Mouse (Mus musculus): ENCODE results near the gene Bckdhb. TPM values are rescaled to one million over a fixed set of nuclear protein-coding genes. Genes with fewer than 3 reads are reported as not detected.

Gene Bckdhb
- total RNA-seq, 1 experiment from 2014 or later: 9.4 TPM

GRCm38 (mm10) chr9:84070247-84070646 lies 145.3 kb downstream of the Bckdhb start:
- ATAC-seq (replicated peaks in 1 of 2; ENCODE audit: insufficient read depth in 1 of 2, low FRiP score in 2 of 2, low TSS enrichment in 1 of 2, low read depth in 1 of 2, poor library complexity in 2 of 2, severe bottlenecking in 2 of 2): no peak

DNA sequence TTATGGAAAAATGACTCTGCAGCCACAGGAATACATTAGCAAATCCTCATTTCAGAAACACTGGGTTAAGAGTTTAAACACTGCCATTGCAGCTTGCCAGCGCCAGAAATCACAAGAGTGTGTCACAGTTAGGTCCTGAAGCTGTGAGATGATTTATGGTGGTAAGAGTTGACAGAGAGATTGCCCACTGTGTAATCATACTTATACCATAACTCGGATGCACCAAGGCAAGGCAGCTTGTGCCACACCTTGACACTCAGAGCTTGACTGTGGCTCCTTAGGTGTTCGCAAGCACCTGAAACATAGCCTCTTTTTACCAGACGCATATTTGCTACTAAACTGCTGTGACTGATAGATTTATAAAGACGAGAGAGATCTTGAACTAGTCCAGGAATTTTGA lies 145.8 kb downstream of the Bckdhb start:
- no peak for ATAC-seq (replicated peaks in 1 of 2; ENCODE audit: insufficient read depth in 1 of 2, low FRiP score in 2 of 2, low TSS enrichment in 1 of 2, low read depth in 1 of 2, poor library complexity in 2 of 2, severe bottlenecking in 2 of 2)

- ATAC-seq (replicated peaks in 1 of 2; ENCODE audit: insufficient read depth in 1 of 2, low FRiP score in 2 of 2, low TSS enrichment in 1 of 2, low read depth in 1 of 2, poor library complexity in 2 of 2, severe bottlenecking in 2 of 2): no peak
These were observed 147.6 kb downstream of the Bckdhb start for GRCm38 (mm10) chr9:84072534-84072933.

DNA sequence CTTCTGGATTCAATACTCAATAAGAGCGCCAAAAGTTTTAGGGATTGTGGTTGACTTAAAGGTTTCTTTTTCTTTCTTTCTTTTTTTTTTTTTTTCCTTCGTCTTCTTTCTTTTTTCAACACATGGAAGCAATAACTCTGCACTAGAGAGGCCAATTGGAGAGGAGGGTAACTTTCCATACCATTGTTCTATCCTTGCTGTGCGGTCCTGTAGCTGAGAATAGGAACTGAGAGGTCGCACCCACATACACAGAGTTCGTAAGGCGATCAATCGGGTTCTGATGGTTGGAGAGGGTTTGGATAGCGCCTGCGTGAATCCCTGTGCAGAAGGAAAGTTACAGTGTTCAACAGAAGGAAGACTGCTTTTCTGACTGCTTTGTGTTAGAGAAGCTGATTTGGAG lies 148.3 kb downstream of the Bckdhb start:
- ATAC-seq (replicated peaks in 1 of 2; ENCODE audit: insufficient read depth in 1 of 2, low FRiP score in 2 of 2, low TSS enrichment in 1 of 2, low read depth in 1 of 2, poor library complexity in 2 of 2, severe bottlenecking in 2 of 2): no peak

DNA sequence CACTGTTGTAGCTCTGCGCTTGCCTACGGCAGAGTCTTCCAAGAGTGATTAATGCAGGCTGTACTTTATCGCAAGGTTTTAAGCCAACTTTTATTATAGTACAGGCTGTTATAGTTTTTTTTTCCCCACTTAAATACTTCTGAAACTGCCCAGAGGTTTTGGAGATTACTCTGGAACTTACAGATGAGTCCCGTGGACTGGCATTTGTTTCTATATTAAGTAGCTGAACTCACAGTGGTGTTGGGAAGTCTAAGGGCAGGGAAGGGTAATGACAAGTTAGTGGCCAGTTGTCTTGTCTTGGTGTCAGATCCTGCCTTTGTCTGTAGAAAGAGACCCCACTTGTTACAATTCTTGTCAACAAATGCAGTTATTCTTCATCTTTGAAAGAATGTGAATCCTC lies 158.6 kb downstream of the Bckdhb start:
- no peak for ATAC-seq (replicated peaks in 1 of 2; ENCODE audit: insufficient read depth in 1 of 2, low FRiP score in 2 of 2, low TSS enrichment in 1 of 2, low read depth in 1 of 2, poor library complexity in 2 of 2, severe bottlenecking in 2 of 2)

DNA sequence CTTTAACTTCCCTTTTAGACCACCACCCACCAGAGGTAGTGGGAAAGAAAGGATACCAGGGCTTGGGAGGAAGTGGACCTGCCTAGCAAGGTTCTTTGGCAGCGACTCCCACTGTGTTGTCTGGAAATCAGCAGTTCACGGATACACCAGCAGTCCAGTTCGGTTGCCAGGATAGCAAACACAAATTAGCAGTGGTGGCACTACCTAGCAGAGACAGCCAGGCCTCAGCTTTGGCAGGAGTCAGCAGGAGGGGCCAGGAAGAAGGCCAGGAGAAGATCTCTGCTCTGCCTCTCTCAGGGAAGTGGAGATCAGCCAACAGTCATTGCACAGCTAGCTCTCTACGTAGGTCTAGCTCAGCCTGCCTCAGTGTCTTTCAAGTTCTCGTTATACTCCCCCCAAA lies 159.7 kb downstream of the Bckdhb start:
- ATAC-seq (replicated peaks in 1 of 2; ENCODE audit: insufficient read depth in 1 of 2, low FRiP score in 2 of 2, low TSS enrichment in 1 of 2, low read depth in 1 of 2, poor library complexity in 2 of 2, severe bottlenecking in 2 of 2): no peak

DNA sequence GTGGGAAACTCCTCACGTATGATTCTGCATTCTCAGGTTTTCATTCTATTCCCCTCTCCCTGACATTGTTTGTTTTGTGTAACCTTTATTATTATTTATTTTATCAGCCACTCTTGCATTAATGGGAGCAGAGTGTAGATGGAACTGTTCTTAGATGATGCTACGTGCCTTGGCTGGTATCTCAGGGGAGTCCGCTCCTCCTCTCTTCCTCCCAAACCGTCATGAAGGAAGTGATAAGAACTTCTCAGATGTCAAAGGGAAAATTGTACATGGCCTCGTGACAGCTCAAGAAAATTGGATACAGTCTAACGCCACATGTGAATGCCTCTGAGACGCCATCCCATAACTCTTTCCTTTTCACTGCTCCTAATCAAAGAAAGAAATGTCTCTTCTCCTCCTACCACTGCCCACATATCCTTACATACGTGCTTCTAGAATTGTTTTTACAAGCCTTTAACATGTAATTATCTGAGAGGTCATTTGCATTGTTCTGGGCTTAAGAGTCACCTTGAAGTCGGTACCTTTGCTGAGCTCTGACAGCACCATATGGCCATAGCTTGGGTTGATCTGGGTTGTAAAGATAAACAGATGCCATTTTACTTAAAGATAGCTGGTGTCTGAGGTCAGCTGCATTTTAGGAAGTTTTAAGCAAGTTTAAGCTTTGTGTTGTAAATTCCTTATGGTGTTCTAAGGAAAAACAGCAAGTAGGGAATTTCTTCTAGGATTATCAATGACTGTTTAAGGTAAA lies 165.5 kb downstream of the Bckdhb start:
- no peak for ATAC-seq (replicated peaks in 1 of 2; ENCODE audit: insufficient read depth in 1 of 2, low FRiP score in 2 of 2, low TSS enrichment in 1 of 2, low read depth in 1 of 2, poor library complexity in 2 of 2, severe bottlenecking in 2 of 2)

- no peak for ATAC-seq (replicated peaks in 1 of 2; ENCODE audit: insufficient read depth in 1 of 2, low FRiP score in 2 of 2, low TSS enrichment in 1 of 2, low read depth in 1 of 2, poor library complexity in 2 of 2, severe bottlenecking in 2 of 2)
These were observed 168.0 kb downstream of the Bckdhb start for GRCm38 (mm10) chr9:84092994-84093393.

DNA sequence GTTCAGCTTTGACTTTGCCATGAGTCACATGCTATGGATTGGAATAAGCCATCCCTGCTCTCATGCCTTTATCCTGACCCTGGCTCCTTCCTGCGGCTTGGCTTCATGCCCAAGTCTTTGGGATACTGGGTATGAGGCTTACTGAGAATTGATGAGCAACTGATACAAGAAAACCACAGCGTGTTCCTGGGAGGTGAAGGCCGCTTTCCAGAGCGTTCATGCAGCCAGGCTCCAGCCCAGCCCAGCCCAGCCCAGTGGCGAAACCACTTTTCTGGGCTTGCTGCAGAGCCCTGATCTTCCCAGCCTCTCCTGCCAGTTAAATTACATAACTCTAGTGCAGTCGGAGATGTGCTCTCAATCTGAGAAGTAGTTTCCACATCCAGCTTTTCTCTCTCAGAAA lies 169.2 kb downstream of the Bckdhb start:
- ATAC-seq (replicated peaks in 1 of 2; ENCODE audit: insufficient read depth in 1 of 2, low FRiP score in 2 of 2, low TSS enrichment in 1 of 2, low read depth in 1 of 2, poor library complexity in 2 of 2, severe bottlenecking in 2 of 2): no peak

DNA sequence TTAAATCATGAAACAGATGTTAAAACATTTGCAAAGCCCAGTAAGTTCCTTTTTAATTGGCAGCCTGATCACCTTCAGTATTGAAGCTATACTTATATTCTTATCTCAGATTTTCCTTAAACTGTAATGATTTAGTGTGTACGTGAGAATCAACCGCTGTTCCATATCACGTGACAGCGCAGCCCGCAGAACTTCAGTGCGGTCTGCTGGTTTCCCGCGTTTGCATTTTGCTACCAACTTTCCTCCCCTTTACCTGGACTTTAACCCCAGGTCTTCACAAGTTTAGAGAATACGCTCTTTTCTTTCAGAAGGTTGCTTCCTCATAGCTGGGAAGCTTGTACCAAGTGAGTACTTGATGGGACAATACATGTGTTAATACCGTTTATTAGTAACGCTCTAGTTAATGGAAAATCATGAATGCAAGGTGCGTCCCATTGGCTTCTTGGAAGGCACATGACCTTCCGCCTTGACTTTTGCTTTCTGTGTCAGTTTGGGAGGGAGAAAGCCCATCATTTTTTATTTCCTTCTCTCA lies 171.6 kb downstream of the Bckdhb start:
- ATAC-seq (replicated peaks in 1 of 2; ENCODE audit: insufficient read depth in 1 of 2, low FRiP score in 2 of 2, low TSS enrichment in 1 of 2, low read depth in 1 of 2, poor library complexity in 2 of 2, severe bottlenecking in 2 of 2): no peak

- no peak for ATAC-seq (replicated peaks in 1 of 2; ENCODE audit: insufficient read depth in 1 of 2, low FRiP score in 2 of 2, low TSS enrichment in 1 of 2, low read depth in 1 of 2, poor library complexity in 2 of 2, severe bottlenecking in 2 of 2)
These were observed 178.4 kb downstream of the Bckdhb start for GRCm38 (mm10) chr9:84103344-84103743.

GRCm38 (mm10) chr9:84106438-84106837 lies 181.5 kb downstream of the Bckdhb start:
- no peak for ATAC-seq (replicated peaks in 1 of 2; ENCODE audit: insufficient read depth in 1 of 2, low FRiP score in 2 of 2, low TSS enrichment in 1 of 2, low read depth in 1 of 2, poor library complexity in 2 of 2, severe bottlenecking in 2 of 2)

DNA sequence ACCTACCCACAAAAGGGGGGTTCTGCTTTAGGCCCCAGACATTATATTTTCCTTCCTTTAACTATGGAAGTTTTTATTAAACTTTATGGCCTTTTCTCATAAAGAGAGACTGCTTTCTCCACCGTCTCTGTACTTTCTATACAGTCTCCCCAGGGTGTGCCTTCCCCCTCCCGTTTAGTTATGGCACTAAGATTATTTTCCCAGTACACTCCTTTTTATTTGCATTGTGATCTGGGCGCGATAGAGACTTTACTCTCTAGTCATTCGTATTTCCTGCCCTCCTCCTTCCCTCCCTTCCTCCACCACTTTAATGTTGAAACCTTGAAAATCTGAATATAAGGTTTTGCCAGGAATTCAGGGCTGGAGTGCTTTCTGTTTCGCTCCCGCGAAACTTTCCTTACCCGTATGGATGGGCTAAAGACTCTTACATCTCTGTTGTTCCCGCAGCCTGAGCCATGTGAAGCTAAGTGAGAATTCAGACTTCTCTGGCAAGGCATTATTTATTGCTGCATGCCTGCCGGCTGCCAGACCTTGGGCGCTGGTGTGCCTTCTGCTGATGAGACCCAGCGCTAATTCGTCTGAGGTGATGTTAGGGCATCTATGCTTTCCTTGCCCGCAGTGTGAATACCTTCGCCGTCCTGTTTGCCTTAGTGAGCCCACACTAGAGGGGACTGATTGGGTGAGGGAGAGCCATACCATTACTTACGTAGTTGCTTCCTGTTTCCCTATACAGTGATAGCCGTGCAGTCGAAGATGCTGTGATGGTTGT lies 182.3 kb downstream of the Bckdhb start:
- no peak for ATAC-seq (replicated peaks in 1 of 2; ENCODE audit: insufficient read depth in 1 of 2, low FRiP score in 2 of 2, low TSS enrichment in 1 of 2, low read depth in 1 of 2, poor library complexity in 2 of 2, severe bottlenecking in 2 of 2)

DNA sequence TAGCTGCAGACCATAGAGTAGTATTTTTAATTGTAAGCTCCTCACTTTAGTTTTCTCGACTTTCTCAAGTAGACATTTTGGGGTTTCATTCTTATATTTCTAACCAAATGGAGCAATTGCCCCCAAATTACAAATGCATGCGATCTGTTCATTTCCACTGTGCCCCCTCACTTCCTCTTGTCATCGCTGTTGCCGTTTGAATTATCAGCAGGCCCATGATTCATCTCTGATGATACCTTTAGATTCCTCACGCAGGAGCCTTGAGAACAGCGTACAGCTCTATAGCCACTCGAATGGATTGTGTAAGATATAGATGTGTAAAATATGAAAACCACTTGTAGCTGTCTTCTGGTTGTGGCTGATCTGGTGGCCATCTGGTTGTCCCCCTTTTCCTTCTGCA lies 183.6 kb downstream of the Bckdhb start:
- ATAC-seq (replicated peaks in 1 of 2; ENCODE audit: insufficient read depth in 1 of 2, low FRiP score in 2 of 2, low TSS enrichment in 1 of 2, low read depth in 1 of 2, poor library complexity in 2 of 2, severe bottlenecking in 2 of 2): no peak

DNA sequence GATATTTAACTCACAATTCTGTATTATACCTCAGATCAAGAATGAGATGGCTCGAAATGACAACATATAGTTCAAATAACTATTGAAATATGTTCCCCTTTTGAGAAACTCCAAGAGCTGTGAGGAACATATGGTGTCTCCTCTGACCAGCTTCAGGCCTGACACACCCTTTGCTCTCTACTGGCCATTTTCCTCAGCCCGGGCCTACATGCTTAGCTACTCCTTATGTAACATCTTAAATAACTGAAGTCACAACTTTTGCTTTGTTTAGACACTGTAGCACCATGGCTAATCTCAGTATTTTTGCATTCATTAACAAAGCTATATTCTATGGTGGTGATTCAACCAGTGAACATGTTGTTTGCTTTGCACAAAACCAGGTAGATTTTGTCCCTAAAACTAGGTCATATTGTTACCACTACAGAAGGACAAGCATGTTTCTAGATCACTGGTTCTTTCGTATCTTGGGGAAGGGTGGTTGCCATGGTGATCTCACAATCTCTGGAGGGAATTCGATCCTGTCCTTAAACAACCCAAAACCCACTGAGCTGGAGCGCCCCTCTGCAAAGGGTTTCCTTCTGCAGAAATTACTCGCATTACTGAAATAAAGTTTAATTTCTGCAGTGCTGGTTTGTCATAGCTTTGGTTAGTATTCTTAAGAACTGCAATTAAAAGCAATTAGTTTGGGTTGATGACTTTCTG lies 185.0 kb downstream of the Bckdhb start:
- no peak for ATAC-seq (replicated peaks in 1 of 2; ENCODE audit: insufficient read depth in 1 of 2, low FRiP score in 2 of 2, low TSS enrichment in 1 of 2, low read depth in 1 of 2, poor library complexity in 2 of 2, severe bottlenecking in 2 of 2)

GRCm38 (mm10) chr9:84110616-84111015 lies 185.7 kb downstream of the Bckdhb start:
- ATAC-seq (replicated peaks in 1 of 2; ENCODE audit: insufficient read depth in 1 of 2, low FRiP score in 2 of 2, low TSS enrichment in 1 of 2, low read depth in 1 of 2, poor library complexity in 2 of 2, severe bottlenecking in 2 of 2): no peak

DNA sequence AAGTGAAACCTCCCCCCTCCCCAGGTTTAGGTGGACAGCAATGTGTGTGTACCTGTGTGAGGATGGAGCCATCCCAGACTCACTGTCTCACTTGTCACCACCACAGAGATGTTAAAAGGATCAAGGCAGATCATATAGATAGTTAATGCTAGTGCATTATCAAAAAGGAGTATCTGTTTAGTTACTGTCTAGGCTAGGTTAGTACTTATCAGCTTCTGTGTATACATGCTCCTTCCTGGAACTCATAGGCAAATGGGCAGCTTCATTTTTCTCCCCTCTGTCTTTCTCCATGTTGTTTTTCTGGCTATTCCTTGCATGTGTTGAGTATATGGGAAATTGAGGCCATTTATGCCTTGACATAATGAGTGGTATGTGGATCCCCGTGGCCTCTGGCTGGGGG lies 187.4 kb downstream of the Bckdhb start:
- 0 out of 4 replicates have a peak, but pooled peaks of 1 of the 2 experiments have one; percentile 12 for ATAC-seq (replicated peaks in 1 of 2; ENCODE audit: insufficient read depth in 1 of 2, low FRiP score in 2 of 2, low TSS enrichment in 1 of 2, low read depth in 1 of 2, poor library complexity in 2 of 2, severe bottlenecking in 2 of 2)
